Mouse (Mus musculus) frontal cortex, adult (tissue): ENCODE measurements around the gene R3hdml.
A peak's percentile ranks its signal among the peaks of the same experiment; 100 is the strongest.
"Not testable (repeated sequence)": the region's sequence is repeated elsewhere in the genome, so short reads cannot be mapped to it uniquely, and the experiment has no call there.

Experiments used
- ATAC-seq: cut with Nextera tagmentation; 2 replicates; pipeline ENCODE4 v1.9.2; 2017; ENCODE audit warnings: mild to moderate bottlenecking, moderate library complexity, mixed read lengths; ENCODE audit not compliant: low TSS enrichment

R3hdml gene

GRCm38 (mm10) chr2:163492018-163492417 is at the start of gene R3hdml:
R3hdml (plus strand) TSS chr2:163492318.
- ATAC-seq, result no peak

- no peak for ATAC-seq
Observed at GRCm38 (mm10) chr2:163443543-163443942, 48.6 kb upstream of the R3hdml start.

- ATAC-seq, result peak; percentile 35
Observed at GRCm38 (mm10) chr2:163444017-163444416, 48.1 kb upstream of the R3hdml start.

- ATAC-seq, result peak; percentile 54
Observed at GRCm38 (mm10) chr2:163447375-163447774, 44.7 kb upstream of the R3hdml start.

GRCm38 (mm10) chr2:163449276-163449675 is 42.8 kb upstream of the R3hdml start:
- ATAC-seq, result no peak

GRCm38 (mm10) chr2:163450668-163451295 is 41.3 kb upstream of the R3hdml start:
- peak; percentile 56 for ATAC-seq

- 0 out of 2 replicates have a peak, but pooled peaks have one; percentile 40 for ATAC-seq
Observed at GRCm38 (mm10) chr2:163452738-163453137, 39.4 kb upstream of the R3hdml start.

- no peak for ATAC-seq
Observed at GRCm38 (mm10) chr2:163453378-163453777, 38.7 kb upstream of the R3hdml start.

- ATAC-seq, result peak; percentile 69
Observed at GRCm38 (mm10) chr2:163458539-163459265, 33.4 kb upstream of the R3hdml start.

- ATAC-seq, result peak; percentile 61
Observed at GRCm38 (mm10) chr2:163459380-163459779, 32.7 kb upstream of the R3hdml start.

- no peak for ATAC-seq
Observed at GRCm38 (mm10) chr2:163460622-163461021, 31.5 kb upstream of the R3hdml start.

GRCm38 (mm10) chr2:163461307-163461706 is 30.8 kb upstream of the R3hdml start:
- not testable (repeated sequence) for ATAC-seq

- ATAC-seq, result no peak
Observed at GRCm38 (mm10) chr2:163462386-163462785, 29.7 kb upstream of the R3hdml start.

GRCm38 (mm10) chr2:163462801-163463200 is 29.3 kb upstream of the R3hdml start:
- no peak for ATAC-seq

GRCm38 (mm10) chr2:163463251-163463769 is 28.8 kb upstream of the R3hdml start:
- ATAC-seq, result no peak

GRCm38 (mm10) chr2:163463998-163464397 is 28.1 kb upstream of the R3hdml start:
- ATAC-seq, result no peak

- ATAC-seq, result no peak
Observed at GRCm38 (mm10) chr2:163464562-163464961, 27.6 kb upstream of the R3hdml start.

- no peak for ATAC-seq
Observed at GRCm38 (mm10) chr2:163466771-163467170, 25.3 kb upstream of the R3hdml start.

- ATAC-seq, result no peak
Observed at GRCm38 (mm10) chr2:163467585-163467984, 24.5 kb upstream of the R3hdml start.

- no peak for ATAC-seq
Observed at GRCm38 (mm10) chr2:163468866-163469265, 23.3 kb upstream of the R3hdml start.

- ATAC-seq, result no peak
Observed at GRCm38 (mm10) chr2:163469711-163470110, 22.4 kb upstream of the R3hdml start.

GRCm38 (mm10) chr2:163471136-163471535 is 21.0 kb upstream of the R3hdml start:
- no peak for ATAC-seq
